Mouse (Mus musculus): ENCODE measurements at regions not wholly inside any gene's neighbourhood (a gene's known extent, or its start where the extent isn't known, plus 50 kb on each side); places are given as distances from the start of the nearest gene placed in this dataset.

DNA sequence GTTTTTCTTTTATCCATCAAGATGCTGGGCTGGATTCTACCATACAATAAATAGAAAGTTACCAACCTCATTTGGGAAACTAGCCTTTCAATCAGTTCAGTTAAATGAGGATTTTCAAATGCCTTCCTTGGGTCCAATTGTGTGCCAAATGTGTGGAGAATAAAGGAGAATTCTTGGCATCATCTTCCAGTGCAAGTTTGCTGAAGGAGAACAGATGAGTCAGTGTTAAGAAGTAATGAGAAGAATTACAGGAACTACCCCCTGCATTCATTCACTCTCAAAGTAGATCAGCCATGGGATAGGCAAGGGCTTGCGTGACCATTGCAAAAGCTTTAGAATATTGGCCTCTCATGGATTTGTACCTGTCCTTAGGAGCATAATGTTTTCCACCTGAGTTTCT lies 193.4 kb upstream of the Man1a start:
- no peak for ATAC-seq (replicated peaks; ENCODE audit: poor library complexity, severe bottlenecking)

DNA sequence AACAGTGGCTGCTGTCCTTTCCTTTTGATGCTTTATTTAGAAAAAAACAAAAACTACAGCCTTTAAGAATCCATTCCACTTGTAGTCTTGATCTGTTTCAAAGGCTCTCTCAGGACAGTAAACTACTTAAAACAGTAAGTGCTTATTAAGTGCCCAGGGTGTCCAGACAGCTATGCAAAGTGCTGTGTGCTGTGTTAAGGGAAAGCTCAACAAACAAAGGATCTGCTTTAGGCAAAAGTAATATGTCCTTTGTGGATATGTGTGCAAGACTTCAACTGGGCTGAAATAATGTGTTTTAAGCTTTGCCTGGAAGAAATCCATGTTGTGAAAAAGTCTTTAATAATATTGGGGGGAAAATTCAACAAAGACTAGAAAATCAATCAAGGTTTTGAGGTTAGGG lies 192.9 kb upstream of the Man1a start:
- no peak for ATAC-seq (replicated peaks; ENCODE audit: poor library complexity, severe bottlenecking)

DNA sequence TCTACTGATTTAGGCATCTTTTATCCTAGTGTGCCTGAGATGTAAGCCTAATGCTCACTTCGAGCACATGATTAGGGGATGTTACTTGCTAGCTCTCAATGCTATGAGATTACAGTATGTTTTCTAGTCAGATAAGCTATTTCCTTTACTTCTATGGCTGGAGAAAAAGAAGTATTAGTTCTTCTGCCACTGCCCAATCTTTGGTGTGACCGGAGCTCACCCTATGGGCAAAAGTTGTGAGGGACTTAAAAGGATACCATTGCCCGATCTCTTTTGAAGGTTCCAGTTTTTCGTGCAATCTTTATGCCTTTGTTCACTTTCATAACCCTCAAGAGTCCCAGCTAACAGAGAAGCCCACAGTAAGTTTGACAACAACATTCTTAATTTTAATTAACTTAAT lies 190.2 kb upstream of the Man1a start:
- no peak for ATAC-seq (replicated peaks; ENCODE audit: poor library complexity, severe bottlenecking)

DNA sequence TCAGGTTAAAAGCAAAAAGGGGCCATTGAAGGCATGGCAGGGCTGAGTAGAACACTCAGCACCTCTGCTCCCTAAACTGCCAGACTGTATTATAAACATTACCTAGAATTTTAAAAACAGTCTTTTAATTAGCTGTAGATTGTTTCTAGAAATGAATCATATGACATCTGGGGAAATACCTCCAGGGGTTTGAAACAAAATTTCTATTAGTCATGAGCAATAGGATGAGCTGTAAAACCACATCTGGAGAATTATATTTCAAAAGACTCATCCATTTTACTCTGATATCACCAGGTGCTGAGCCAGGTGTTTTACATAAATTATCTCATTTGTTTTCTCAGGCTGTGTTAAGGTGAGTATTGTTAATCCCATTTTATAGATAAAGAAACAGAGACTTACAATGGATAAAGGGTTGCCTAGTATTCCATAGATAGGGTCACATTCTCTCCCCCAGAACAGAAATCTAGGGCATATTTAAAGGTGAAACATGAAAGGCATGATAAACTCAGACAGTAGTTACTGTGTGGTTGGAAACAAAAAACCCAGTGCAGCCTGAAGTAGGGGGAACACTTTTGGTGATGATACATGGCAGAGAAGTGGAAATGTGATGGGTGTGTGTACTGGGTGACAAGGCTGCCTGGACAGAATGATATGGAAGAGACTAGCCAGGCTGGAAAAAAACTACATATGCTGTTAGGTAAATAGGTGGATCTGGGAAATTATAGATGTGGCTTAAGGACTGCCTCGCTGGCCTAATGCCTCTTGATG lies 178.6 kb upstream of the Man1a start:
- no peak for ATAC-seq (replicated peaks; ENCODE audit: poor library complexity, severe bottlenecking)

DNA sequence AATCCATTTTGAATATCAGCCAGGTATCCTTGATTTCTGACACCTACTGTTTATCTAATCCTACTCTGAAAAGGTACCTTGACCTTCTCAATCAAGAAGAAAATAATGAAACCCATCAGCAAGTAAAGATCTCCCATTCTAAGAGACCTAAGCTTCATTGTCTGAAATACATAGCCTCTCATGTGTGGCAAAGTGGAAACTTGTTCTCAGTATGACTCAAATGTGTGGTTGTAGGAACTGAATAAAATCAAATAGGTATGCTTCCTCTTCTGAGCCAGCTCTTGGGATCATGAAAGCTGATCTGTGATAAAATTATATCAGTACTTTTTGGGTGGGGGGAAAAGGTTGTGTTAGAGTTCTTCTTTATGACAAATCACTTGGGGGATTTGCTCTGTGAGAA lies 168.6 kb upstream of the Man1a start:
- ATAC-seq (replicated peaks; ENCODE audit: poor library complexity, severe bottlenecking): no peak

DNA sequence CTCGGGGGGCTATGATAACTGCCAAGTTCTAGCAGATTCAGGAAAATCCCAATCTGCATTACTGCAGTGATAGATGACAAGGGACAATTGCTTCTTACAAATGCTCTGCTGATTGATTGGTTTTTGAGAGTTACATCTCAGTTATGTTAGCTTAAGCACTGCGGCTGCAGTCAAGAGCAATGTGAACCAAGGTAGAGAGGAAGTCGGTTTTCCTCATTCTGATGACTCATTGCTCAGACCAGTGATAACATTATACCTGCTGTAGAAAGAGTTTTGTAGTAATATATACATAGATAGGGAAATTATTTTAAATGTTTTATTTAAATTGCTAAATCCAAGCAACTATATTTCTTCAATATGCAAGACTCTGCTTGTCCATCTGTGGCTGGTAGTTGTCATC lies 126.0 kb upstream of the Man1a start:
- ATAC-seq (replicated peaks; ENCODE audit: poor library complexity, severe bottlenecking): no peak

DNA sequence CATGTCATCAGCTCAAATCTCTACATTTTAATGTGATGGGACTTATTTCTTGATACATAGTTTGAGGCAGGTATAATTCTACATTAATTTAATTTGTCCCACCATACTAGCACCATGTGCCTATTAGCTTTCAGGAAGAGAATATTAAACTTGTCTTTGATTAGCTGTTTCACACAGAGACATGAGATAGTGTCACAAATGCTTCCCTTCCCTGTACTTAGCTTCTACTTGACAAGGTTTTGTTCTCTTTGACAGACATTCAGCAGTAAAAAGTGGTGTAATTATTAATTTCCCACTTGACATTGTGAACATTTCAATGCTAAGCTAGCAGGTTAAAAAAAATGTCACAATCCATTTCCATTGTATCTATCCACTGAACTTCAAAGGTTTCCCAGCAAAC lies 125.3 kb upstream of the Man1a start:
- ATAC-seq (replicated peaks; ENCODE audit: poor library complexity, severe bottlenecking): no peak

DNA sequence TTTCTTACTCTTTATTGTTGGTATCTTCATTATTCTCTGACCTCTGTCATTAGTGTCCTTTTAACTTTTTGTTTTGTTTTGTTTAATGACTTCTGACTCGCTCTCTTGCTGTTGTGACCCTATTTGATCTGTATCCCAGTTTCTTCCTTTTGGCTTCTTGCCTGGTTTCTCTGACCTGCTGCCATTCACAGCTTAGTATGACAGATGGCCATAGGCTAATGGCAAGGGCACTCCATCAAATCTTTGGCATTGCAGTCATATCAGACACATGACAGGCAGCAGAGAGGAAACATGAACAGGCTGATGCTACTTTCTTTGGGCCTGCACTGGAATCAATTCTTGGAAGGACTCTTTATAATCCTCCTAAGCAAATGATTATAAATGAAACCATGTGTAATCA lies 106.3 kb upstream of the Man1a start:
- ATAC-seq (replicated peaks; ENCODE audit: poor library complexity, severe bottlenecking): no peak

DNA sequence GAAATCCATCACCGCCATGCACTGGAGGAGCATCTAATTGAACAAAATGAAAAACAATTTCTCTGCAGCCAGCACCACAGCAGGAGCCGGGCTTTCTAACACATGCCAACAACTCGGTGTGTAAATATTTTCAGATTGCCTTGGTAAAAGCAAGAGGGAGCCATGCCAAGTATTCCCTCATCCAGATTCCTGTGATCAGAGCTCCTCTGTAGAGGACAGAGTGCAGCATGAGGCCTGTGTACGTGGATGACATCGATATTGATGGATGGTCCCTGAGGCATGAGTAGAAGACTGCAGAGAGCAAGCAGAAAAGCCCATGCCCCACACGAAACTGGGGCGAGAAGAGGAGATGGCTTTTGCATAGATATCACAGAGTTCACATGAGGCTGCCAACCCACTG lies 92.9 kb upstream of the Man1a start:
- no peak for ATAC-seq (replicated peaks; ENCODE audit: poor library complexity, severe bottlenecking)

DNA sequence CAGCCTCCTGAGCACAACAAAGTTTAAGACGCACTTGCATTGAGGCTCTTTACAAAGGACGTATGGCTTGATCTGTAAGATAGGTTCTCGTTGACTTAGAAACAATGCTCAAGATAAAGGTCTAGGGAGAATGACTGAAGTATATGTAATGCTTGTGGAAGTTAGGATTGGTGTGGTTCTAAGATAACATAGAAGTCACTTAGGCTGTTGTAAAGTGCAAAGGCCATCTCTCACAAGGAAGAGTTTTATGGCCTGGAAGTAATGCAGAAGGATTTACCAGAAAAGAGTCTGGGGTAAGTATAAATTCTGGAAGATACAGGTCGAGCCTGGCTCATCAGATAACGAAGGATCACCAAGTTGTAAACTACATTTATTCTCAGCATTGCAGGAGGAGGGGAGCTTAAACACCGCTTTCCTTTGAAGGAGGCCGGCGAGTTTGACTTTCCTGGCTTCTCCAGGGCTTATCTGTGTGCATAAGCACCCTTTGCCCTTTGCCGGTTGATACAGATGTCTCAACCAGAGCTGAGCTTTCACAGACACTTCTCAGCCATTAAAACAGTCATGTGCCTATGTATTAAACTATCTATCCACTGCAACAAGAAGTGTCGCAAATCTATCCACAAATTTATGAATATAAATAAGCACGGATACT lies 84.8 kb upstream of the Man1a start:
- ATAC-seq (replicated peaks; ENCODE audit: poor library complexity, severe bottlenecking): no peak

DNA sequence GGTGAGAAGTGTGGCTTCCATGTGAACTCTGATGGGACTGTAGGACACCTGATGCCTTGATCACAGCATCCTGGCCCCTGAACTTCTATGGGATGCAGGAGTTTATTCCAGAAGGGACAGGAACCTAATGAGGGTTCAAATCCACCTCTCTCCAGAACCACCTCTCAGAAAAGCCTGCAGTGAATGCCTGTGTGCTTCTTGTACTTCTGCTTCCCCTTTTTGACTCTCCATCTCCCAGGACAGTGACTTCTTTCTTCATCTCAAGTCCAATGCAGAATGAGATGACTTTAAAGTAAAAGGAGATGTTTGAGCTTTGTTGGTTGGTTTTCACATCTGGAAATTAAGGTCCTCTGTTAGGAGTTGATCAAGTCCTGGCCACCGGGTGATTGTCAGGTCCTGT lies 77.5 kb upstream of the Man1a start:
- ATAC-seq (replicated peaks; ENCODE audit: poor library complexity, severe bottlenecking): peak; percentile 58

DNA sequence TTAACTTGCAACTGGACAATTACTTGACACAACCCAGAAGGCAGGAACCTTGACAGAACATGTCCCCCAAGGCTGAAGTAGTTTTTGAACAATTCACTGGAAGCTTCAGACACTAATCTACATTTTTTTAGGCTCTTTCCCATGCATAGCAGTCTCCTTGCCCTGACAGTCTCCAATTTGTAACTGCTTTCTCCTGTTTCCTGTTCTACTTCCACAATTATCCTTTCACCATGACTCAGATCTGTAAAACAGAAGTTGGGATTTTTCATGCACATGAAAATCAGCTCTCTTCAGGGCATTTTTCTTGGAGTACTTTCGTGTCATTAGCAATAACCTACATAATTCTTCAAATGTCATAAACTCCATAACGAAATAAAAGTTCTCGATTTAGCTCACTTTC lies 56.2 kb upstream of the Man1a start:
- peak; percentile 44 for ATAC-seq (replicated peaks; ENCODE audit: poor library complexity, severe bottlenecking)

All from granulocyte monocyte progenitor cell, adult 5-6 weeks (primary cell).